Mouse (Mus musculus): ENCODE data around the gene Dchs1. TPM values are rescaled to one million over a fixed set of nuclear protein-coding genes. Genes with fewer than 3 reads are reported as not detected.
"Not testable (repeated sequence)": the region's sequence is repeated elsewhere in the genome, so short reads cannot be mapped to it uniquely, and the experiment has no call there.

The Dchs1 gene
- polyA plus RNA-seq, 1 experiment, result 0.49 TPM

- TF ChIP-seq POLR2AphosphoS2 (IDR thresholded peaks at IDR 0.05; ENCODE audit: insufficient read length, low read depth), result peak; percentile 95
- H3ac ChIP-seq (ENCODE audit: control insufficient read depth, insufficient read length), result peak overlapping the region; percentile 51
- H3K36me3 ChIP-seq (ENCODE audit: control insufficient read depth, insufficient read depth), result peaks cover 23% of the 10 kb centered on the region
These were observed 44.1 kb downstream of the Dchs1 start for GRCm38 (mm10) chr7:105743246-105743925.

GRCm38 (mm10) chr7:105742539-105743215, 44.8 kb downstream of the Dchs1 start:
- H3ac ChIP-seq (ENCODE audit: control insufficient read depth, insufficient read length); H3K27me3 ChIP-seq (ENCODE audit: control insufficient read depth, insufficient read depth, insufficient read length); H3K4me2 ChIP-seq (ENCODE audit: low read depth): not testable (repeated sequence)
- Histone ChIP-seq H3K79me2 (ENCODE audit: control insufficient read depth, insufficient read depth) (peaks cover 36% of the 10 kb centered on the region), H3K4me3 (peak overlapping the region; percentile 32), H3K36me3 (ENCODE audit: control insufficient read depth, insufficient read depth) (peaks cover 23% of the 10 kb centered on the region)
- peak; percentile 17 for TF ChIP-seq POLR2A (IDR thresholded peaks at IDR 0.05; ENCODE audit: insufficient read length, low read depth)

More at GRCm38 (mm10) chr7:105743246-105743925, 44.1 kb downstream of the Dchs1 start:
- not testable (repeated sequence) for H3K27me3 ChIP-seq (ENCODE audit: control insufficient read depth, insufficient read depth, insufficient read length)
- Histone ChIP-seq H3K79me2 (ENCODE audit: control insufficient read depth, insufficient read depth) (peaks cover 29% of the 10 kb centered on the region), H3K4me2 (ENCODE audit: low read depth) (peak overlapping the region; percentile 68), H3K4me3 (peak overlapping the region; percentile 32)

- H3K36me3 ChIP-seq (ENCODE audit: control insufficient read depth, insufficient read depth), result peaks cover 23% of the 10 kb centered on the region
These were observed 45.5 kb downstream of the Dchs1 start for GRCm38 (mm10) chr7:105741978-105742377.

GRCm38 (mm10) chr7:105740851-105741250, 46.6 kb downstream of the Dchs1 start:
- no peak overlapping the region for H3ac ChIP-seq (ENCODE audit: control insufficient read depth, insufficient read length)
- H3K79me2 ChIP-seq (ENCODE audit: control insufficient read depth, insufficient read depth), result peaks cover 51% of the 10 kb centered on the region
- H3K27me3 ChIP-seq (ENCODE audit: control insufficient read depth, insufficient read depth, insufficient read length), result no peaks in the 10 kb centered on the region
- H3K4me2 ChIP-seq (ENCODE audit: low read depth), result no peak overlapping the region
- H3K36me3 ChIP-seq (ENCODE audit: control insufficient read depth, insufficient read depth), result peaks cover 18% of the 10 kb centered on the region
- H3K4me3 ChIP-seq, result no peak overlapping the region
- TF ChIP-seq POLR2AphosphoS2 (IDR thresholded peaks at IDR 0.05; ENCODE audit: insufficient read length, low read depth), result no peak
- TF ChIP-seq USF1 (IDR thresholded peaks at IDR 0.05; ENCODE audit: low read depth), result no peak
- TF ChIP-seq SRF (IDR thresholded peaks at IDR 0.05; ENCODE audit: control insufficient read depth, insufficient read length, low read depth), result no peak
- no peak for TF ChIP-seq REST (IDR thresholded peaks at IDR 0.05; ENCODE audit: insufficient read depth, insufficient read length)
- TF ChIP-seq E2F4 (IDR thresholded peaks at IDR 0.05; ENCODE audit: insufficient read depth), result no peak

More at GRCm38 (mm10) chr7:105741978-105742377, 45.5 kb downstream of the Dchs1 start:
- Histone ChIP-seq H3K79me2 (ENCODE audit: control insufficient read depth, insufficient read depth) (peaks cover 43% of the 10 kb centered on the region), H3ac (ENCODE audit: control insufficient read depth, insufficient read length) (no peak overlapping the region), H3K4me2 (ENCODE audit: low read depth) (no peak overlapping the region), H3K4me3 (no peak overlapping the region), H3K27me3 (ENCODE audit: control insufficient read depth, insufficient read depth, insufficient read length) (no peaks in the 10 kb centered on the region)
- no peak for TF ChIP-seq REST (IDR thresholded peaks at IDR 0.05; ENCODE audit: insufficient read depth, insufficient read length)
- TF ChIP-seq MAX (IDR thresholded peaks at IDR 0.05; ENCODE audit: low read depth), result no peak
- TF ChIP-seq POLR2A (IDR thresholded peaks at IDR 0.05; ENCODE audit: insufficient read length, low read depth), result no peak
- no peak for TF ChIP-seq TCF3 (IDR thresholded peaks at IDR 0.05; ENCODE audit: insufficient read length, low read depth)
- TF ChIP-seq POLR2AphosphoS2 (IDR thresholded peaks at IDR 0.05; ENCODE audit: insufficient read length, low read depth), result no peak
- TF ChIP-seq E2F4 (IDR thresholded peaks at IDR 0.05; ENCODE audit: insufficient read depth), result no peak
- no peak for TF ChIP-seq USF1 (IDR thresholded peaks at IDR 0.05; ENCODE audit: low read depth)
- no peak for TF ChIP-seq MYOG (IDR thresholded peaks at IDR 0.05; ENCODE audit: control insufficient read depth in 1 of 3, insufficient read depth in 1 of 3, insufficient read length in 2 of 3, low read depth in 2 of 3)
- TF ChIP-seq SRF (IDR thresholded peaks at IDR 0.05; ENCODE audit: control insufficient read depth, insufficient read length, low read depth), result no peak
- TF ChIP-seq MYOD1 (IDR thresholded peaks at IDR 0.05; ENCODE audit: control insufficient read depth in 1 of 3, insufficient read length in 2 of 3, low read depth in 2 of 3), result no peak
- no peak for TF ChIP-seq CEBPB (IDR thresholded peaks at IDR 0.05; ENCODE audit: insufficient read depth, poor library complexity, severe bottlenecking)
- no peak for TF ChIP-seq TCF12 (IDR thresholded peaks at IDR 0.05; ENCODE audit: insufficient read depth, poor library complexity, severe bottlenecking)

GRCm38 (mm10) chr7:105740089-105740795, 47.2 kb downstream of the Dchs1 start:
- peak; percentile 55 for TF ChIP-seq POLR2AphosphoS2 (IDR thresholded peaks at IDR 0.05; ENCODE audit: insufficient read length, low read depth)
- TF ChIP-seq REST (IDR thresholded peaks at IDR 0.05; ENCODE audit: insufficient read depth, insufficient read length), result no peak
- no peak overlapping the region for H3K4me2 ChIP-seq (ENCODE audit: low read depth)
- H3K79me2 ChIP-seq (ENCODE audit: control insufficient read depth, insufficient read depth), result peaks cover 57% of the 10 kb centered on the region
- no peak overlapping the region for H3K4me3 ChIP-seq
- no peaks in the 10 kb centered on the region for H3K27me3 ChIP-seq (ENCODE audit: control insufficient read depth, insufficient read depth, insufficient read length)
- H3ac ChIP-seq (ENCODE audit: control insufficient read depth, insufficient read length), result no peak overlapping the region
- H3K36me3 ChIP-seq (ENCODE audit: control insufficient read depth, insufficient read depth), result peaks cover 18% of the 10 kb centered on the region

Measured in myocyte (in vitro differentiated cells).